Mouse (Mus musculus) right cerebral cortex, postnatal 25 days (tissue): ENCODE results near the gene Clstn2.

Source experiments
- DNase-seq: peaks from one replicate; pipeline ENCODE4 v3.0.0; 2022

Gene Clstn2

GRCm38 (mm10) chr9:97919326-97919725, 113.7 kb downstream of the Clstn2 start:
- DNase-seq, result no peak

GRCm38 (mm10) chr9:97891415-97891814, 141.6 kb downstream of the Clstn2 start:
- no peak for DNase-seq

- peak; percentile 63 for DNase-seq
Measured at GRCm38 (mm10) chr9:97883336-97883735, 149.6 kb downstream of the Clstn2 start.

- DNase-seq, result no peak
Measured at GRCm38 (mm10) chr9:97867013-97867700, 165.8 kb downstream of the Clstn2 start.

- DNase-seq, result no peak
Measured at GRCm38 (mm10) chr9:97852859-97853258, 180.1 kb downstream of the Clstn2 start.

- DNase-seq, result no peak
Measured at GRCm38 (mm10) chr9:97847873-97848838, 184.8 kb downstream of the Clstn2 start.

- no peak for DNase-seq
Measured at GRCm38 (mm10) chr9:97842054-97842453, 190.9 kb downstream of the Clstn2 start.

DNA sequence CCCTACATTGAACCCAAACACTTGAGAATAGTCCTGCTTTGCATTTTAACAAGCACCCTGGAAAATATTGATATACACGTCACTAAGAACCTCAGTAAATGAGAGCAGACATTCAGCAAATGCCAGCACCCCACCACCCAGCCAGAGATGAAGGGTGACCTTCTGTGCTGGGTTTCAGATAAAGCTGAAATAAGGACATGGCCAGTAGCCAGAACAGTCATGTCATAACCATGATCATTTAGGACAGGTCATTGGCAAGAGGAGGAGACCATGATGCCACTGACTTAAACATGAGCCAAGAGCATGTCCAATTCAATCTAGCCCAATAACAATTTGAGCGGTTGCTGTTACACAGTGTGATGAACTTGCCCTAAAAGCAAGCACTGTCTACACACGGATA, 201.8 kb downstream of the Clstn2 start:
- DNase-seq, result no peak

DNA sequence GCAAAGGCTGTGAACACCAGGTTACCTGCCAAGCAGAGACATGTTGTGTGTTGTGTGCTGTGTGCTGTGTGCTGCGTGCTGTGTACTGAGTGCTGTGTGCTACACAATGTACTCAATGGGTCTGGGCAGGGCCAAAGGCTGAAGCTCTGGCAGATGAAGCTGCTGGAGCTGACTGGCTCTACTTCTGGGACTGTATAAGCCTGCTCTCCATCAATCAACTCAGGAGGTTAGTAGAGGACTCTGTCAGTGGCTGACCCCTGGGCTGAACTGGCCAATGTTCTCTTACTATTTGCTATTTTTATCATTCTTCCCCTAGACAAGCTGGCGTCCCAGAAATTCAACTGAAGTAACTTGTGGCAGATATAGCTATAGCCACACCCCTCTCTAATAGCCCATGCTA, 203.1 kb downstream of the Clstn2 start:
- no peak for DNase-seq

GRCm38 (mm10) chr9:97827689-97828088, 205.3 kb downstream of the Clstn2 start:
- no peak for DNase-seq

DNA sequence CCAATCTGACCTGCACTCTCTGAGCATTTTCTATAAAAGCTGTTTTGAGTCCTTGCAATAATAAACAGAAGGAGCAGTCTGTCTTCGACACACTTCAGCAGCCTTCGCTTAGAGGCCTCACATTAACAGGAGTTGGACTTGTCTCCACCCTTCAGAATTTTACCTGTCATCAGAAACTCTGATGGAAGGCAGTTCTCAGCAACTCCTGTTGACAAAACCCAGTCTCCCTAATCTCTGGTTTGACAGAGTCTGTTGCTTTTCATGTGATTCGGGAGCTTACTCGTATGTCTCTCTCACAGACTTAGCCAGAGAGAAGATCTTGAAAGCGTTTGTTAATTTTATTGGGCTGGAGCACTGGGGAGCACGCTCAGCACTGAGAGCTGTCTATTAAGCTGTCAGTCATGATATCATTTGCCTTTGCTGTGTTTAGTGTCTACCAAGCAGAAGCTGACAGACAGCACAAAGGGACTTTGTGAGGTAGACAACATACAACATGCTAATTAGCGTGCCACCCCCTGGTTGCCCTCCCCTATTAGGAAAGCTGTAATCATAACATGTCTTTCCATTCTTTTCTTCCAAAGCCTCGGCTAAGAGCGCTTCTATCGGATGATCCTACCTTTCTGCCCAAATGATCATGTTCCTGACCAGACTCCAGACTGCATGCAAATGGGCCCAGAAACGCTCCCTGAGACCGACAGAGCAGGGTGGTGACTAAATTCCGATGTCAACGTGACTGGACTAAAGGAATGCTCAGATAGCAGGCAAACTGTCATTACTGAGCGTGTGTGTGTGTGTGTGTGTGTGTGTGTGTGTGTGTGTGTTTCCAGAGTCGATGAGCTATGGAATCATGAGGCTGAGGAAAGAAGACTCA, 206.7 kb downstream of the Clstn2 start:
- DNase-seq, result no peak

- DNase-seq, result no peak
Measured at GRCm38 (mm10) chr9:97817116-97817515, 215.9 kb downstream of the Clstn2 start.

DNA sequence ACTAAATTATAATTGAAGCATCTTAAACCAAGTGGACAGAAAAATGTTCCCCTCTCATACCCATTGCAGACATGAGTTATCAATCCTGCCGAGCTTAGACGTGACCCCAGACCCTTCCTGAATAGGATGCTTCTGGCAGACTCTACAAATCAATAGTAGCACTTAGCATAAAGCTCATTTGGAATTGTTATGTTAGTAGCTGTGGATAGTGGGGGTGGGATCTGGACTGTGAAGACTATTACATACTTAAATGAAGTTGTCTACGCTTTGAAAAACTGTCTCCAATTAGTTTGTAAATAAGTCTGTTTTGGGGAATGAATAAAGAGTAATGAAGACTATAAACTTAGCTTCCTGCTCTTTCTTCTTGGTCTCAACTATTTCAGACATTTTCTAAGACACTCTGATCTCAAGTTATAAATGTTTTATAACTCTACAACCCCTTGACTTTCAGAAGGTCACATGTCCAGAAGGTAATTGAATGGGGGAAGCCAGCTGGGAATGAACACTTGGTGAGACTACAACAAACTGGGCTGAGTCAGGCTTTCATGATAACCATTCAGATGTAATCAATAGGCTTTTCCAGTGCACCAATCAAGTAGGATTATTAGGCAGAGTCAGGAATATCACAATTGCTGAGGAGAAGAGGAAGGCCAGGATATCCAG, 216.7 kb downstream of the Clstn2 start:
- no peak for DNase-seq

- DNase-seq, result no peak
Measured at GRCm38 (mm10) chr9:97813157-97813556, 219.8 kb downstream of the Clstn2 start.

GRCm38 (mm10) chr9:97807031-97807430, 225.9 kb downstream of the Clstn2 start:
- no peak for DNase-seq

- DNase-seq, result no peak
Measured at GRCm38 (mm10) chr9:97793661-97794060, 239.3 kb downstream of the Clstn2 start.

DNA sequence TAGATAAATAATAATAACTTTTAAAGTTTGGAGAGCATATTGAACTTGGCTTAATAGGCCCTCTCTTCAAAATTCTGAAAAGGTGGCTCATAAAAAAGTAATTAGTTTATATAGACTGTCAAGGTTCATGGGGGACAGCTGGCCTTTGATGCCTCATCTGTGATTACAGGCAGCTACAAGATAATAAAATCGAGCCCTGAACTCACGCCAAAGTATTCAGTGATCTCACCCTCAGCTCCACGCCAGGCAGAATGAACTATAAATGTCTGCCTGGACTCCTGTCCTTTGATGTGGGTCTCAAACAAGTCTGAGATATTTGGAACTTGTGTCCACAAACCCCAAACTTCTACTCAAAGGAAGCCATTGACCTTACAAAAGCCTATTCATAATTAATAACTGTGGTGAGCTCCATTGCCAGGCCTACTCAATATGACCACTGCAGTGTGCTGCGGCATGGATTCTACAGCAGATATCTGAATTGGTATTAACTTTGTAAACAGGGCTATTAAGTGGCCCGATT, 244.8 kb downstream of the Clstn2 start:
- DNase-seq, result no peak

DNA sequence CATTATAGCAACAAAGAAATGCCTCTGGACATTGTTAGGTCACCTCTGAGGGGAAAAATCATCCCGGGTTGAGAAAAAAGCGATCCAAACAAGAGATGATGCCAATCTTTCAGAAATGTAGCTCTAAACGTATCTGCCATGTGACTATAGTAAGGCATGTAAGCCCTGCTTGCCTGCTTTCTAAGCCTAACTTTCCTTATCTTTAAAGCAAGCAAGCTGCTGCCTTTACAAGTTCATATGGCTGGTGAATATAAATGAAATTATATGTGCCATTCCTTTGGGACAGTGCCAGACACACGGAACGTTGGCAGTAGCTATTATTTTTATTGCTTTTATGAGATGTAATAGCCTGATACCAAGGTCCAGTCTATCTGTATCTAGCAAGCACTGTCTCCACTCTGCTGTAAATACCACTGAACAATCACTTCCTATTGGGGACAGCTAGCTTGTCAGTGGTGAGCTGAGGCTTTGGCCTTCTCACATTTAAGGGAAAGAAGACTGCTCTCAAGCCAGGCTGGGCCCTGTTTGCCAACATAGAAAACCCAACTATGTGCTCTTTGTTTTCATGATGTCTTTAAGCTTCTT, 252.9 kb downstream of the Clstn2 start:
- DNase-seq, result no peak

DNA sequence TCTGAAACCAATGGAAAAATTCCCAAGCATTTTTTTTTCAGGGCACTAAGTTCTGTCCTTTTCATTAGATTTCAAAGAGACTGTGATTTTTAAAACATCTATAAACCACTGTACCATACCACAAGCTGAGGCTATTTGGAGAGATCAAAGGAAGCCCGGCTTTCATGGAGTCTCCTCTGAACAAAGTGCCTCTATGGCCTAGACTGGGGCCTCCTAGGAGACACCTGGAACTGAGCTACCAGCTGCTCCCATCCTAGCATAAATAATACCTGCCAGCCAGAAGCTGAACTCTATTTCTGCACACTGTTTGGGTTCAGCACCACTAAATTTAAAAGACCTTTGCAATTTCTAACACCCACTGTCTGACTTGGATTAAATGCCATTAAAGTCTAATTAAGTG, 257.2 kb downstream of the Clstn2 start:
- DNase-seq, result no peak

GRCm38 (mm10) chr9:97774991-97775390, 258.0 kb downstream of the Clstn2 start:
- DNase-seq, result no peak

DNA sequence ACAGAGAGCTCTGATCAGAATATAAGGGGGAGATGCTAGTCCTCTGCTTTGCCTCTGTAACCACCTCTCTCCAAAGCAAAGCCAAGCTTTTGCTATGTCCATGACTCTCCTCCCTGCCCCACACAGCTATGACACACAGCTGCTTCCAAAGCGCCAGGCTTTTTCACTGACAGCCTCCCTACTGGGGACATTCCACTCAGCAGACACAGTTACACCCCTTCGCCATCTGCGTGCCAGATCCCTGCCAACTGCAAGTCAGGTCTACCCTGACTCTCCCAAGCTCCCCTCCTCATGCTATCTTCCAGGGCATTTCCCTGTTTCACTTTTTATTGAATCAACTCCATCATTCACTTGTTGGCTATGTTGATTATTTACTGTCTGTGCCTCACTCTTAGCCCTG, 259.1 kb downstream of the Clstn2 start:
- no peak for DNase-seq

DNA sequence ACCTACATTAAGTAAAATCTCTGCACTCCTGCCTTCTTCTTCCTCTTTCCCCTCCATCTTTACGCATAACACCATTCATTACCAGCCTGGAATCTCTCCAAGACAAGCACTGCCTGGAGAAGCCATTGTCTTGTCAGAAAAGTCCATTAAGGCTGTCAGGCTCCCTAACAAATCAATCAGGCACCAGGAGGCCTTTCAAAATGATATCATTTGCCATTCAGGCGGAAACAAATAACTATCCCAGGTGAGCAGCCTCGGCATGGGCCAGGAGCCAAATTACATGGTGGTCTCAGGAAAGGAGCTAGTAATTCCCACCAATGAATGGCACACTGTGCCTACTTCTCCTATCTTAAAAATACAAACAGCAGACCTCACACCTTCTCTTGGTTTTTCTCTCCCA, 260.6 kb downstream of the Clstn2 start:
- DNase-seq, result no peak
